Mouse (Mus musculus): ENCODE data around the gene Gm37419. TPM values are rescaled to one million over a fixed set of nuclear protein-coding genes. Genes with fewer than 3 reads are reported as not detected.

The Gm37419 gene
- total RNA-seq (2017) = not detected in 3 replicates

DNA sequence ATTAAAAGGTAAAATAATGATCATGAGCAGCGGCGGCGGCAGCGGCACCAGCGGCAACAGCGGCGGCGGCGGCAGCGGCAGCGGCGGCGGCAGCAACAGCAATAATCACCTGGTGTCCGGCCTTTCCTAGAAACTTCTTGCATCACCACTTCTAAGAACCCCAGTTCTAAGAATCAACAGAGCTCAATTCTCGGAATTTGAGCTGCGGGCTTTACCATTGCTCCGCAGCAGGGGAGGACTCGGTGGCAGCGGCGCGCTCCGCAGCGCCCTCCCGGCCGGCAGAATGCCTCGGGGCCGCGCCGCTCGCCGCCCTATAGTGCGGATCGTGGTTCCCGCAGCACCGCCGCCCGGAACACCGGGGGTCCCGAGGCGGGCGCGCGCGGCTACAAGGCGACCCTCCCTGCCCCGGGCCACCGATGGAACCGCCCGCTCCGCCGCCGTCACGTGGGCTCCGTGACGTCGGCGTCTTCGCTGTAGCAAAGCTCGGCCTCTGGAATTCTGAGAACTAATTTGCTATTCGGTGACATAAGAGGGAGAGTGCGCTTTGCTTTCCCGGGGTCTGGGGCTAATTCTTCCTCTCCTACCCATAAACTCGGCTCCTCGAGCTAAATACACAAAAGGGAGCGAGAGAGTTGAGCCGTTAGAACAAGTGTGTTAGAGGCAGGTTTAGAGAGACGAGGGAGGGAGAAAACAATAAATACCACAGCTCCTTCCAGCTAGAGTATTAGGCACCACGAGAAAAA is at the start of gene Gm37419, which contains the start of gene Bcl6:
Gene Gm37419, plus strand, starts transcription at position 17 of the 743 bp plus-strand sequence.
Gene Bcl6, minus strand, starts transcription at position 387 of the 743 bp plus-strand sequence.
- ATAC-seq (replicated peaks; ENCODE audit: insufficient number of reproducible peaks, low FRiP score, low TSS enrichment, poor library complexity, severe bottlenecking) = peak; percentile 18; the same call in 1 of the 2 replicates

- no peak for ATAC-seq (replicated peaks; ENCODE audit: insufficient number of reproducible peaks, low FRiP score, low TSS enrichment, poor library complexity, severe bottlenecking)
Observed at GRCm38 (mm10) chr16:23944801-23945200, 43.5 kb upstream of the Gm37419 start.

- no peak for ATAC-seq (replicated peaks; ENCODE audit: insufficient number of reproducible peaks, low FRiP score, low TSS enrichment, poor library complexity, severe bottlenecking)
Observed at GRCm38 (mm10) chr16:23947654-23948053, 40.6 kb upstream of the Gm37419 start.

DNA sequence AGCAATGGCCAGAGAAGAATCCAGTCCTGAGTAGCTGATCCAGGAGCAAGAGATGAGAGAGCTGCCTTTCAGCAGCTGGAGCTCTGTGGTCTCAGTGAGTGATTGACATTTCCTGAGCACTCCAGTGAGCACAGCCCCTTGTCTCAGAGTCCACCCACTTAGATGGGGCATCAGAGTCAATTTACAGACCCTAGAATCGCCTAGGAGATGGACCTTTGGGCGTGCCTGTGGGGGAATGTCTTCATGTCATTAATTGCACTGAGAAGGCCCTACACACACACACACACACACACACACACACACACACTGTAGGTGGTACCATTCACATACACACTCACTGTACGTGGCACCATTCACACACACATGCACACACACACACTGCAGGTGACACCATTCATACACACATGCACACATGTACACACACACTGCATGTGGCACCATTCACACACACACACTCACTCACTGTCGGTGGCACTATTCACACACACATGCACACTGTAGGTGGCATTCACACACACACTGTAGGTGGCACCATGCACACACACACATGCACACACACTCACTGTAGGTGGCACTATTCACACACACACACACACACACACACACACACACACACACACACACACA is 36.1 kb upstream of the Gm37419 start:
- no peak for ATAC-seq (replicated peaks; ENCODE audit: insufficient number of reproducible peaks, low FRiP score, low TSS enrichment, poor library complexity, severe bottlenecking)

DNA sequence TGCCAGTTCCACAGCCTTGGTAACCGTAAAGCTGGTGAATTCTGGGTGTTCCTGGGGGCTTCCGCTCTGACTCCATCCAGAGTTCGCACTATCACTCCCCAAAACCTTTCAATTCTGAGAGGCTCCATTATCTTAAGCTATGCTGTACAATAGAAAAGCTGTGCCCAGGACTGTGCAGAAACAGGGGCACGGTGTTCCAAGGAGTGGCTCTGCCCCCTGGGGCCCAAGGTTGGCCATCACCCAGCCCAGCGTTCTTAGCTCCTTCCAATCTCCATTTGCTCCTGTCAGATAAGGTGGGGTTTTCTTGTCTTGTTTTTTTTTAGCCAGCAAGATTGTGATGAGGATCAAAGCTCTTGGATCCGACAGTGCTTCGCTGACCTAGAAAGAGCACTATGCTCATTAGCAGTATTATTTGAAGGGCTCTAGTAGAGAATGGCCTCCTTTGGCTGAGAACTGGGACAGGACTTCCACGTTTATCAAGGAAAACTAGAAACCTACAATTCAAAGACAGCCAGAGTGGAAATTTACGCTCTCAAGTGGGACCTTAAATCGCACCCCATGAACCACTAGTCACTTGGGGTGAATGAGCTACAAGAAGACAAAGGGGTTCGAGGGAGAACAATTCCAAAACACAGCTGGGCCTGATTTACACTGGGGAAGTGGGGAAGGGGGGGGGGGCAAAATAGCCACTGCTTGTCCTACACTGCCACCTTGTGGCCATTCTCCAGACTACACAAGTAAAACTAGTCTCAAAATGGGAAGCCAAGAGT is 34.9 kb upstream of the Gm37419 start:
- no peak for ATAC-seq (replicated peaks; ENCODE audit: insufficient number of reproducible peaks, low FRiP score, low TSS enrichment, poor library complexity, severe bottlenecking)

DNA sequence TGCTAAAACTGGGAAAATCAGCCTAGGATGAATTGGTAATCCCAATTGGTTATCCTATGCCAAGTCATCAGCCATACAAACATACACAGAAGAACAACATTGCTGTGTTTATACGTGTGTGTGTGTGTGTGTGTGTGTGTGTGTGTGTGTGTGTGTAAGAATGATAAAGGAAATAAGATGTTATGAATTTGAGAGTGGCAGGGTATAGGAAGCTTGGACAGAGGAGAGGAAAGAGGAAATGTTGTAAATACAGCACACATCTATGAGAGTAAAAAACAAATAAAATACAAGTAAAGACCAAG is 34.4 kb upstream of the Gm37419 start:
- no peak for ATAC-seq (replicated peaks; ENCODE audit: insufficient number of reproducible peaks, low FRiP score, low TSS enrichment, poor library complexity, severe bottlenecking)

- no peak for ATAC-seq (replicated peaks; ENCODE audit: insufficient number of reproducible peaks, low FRiP score, low TSS enrichment, poor library complexity, severe bottlenecking)
Observed at GRCm38 (mm10) chr16:23958938-23959337, 29.3 kb upstream of the Gm37419 start.

DNA sequence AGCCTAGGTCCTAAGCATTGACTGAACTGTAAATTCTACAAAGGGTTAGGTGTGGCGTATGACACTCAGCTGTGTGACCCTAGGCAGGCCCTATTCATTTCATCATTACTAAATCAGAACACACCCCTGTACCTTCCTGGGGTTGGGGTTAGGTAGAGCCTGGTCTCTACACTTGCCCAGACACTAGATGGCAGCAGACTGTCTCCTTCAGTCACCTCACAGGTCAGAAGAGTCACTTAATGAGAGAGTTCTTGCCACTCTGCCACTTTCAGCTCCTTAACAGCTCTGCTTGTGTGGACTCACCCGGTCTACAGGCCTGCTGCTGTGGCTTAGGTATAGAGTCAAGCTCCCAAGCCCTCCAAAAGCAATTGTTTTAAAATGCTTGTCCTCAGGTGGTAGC is 25.9 kb upstream of the Gm37419 start:
- ATAC-seq (replicated peaks; ENCODE audit: insufficient number of reproducible peaks, low FRiP score, low TSS enrichment, poor library complexity, severe bottlenecking) = no peak

- ATAC-seq (replicated peaks; ENCODE audit: insufficient number of reproducible peaks, low FRiP score, low TSS enrichment, poor library complexity, severe bottlenecking) = no peak
Observed at GRCm38 (mm10) chr16:23963896-23964668, 24.2 kb upstream of the Gm37419 start.

DNA sequence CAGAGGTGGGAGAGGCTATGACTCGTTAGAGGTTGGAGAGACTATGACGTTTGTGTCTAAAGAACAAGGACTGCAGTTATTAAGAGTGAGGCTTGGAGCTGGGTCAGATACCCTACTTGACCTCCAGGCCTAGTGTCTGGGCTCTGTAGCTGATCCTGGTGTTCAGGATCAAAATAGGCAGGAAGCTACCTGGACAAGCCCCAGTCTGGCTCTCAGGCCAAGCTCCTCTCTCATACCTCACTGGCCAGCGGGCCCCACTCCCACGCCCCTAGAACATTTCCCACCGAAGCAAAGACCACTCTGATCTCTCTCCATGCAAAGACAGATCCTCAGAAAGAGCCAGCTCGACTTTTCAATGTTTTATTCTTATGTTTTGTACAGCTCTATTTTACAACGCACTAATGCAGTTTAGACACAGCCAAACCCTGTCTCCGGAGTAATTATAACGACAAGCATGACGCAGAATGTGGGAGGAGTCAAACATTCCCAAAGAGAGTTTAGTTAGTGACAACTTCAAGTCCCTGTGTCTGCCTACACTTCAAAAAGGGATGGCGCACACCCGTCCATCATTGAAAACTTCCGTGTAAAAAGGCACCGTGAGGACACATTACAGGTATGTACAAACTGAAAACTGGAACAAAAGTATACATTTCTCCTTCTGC is 23.4 kb upstream of the Gm37419 start:
- no peak for ATAC-seq (replicated peaks; ENCODE audit: insufficient number of reproducible peaks, low FRiP score, low TSS enrichment, poor library complexity, severe bottlenecking)

DNA sequence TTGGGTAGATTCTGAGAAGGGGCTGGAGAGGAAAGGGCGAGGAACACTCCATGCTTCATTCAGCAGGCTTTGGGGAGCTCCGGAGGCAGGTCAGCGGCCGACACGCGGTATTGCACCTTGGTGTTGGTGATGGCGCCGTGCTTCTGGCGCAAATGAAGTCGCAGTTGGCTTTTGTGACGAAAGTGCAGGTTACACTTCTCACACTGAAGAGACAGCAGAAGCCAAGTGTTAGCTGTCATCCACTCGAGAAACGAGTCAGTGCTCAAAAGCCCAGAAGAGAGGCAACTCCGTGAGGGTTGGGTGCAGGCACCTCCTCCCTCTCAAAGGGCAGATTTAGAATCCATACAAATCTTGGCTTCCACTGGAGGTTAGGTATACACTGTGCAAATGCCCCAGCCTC is 22.2 kb upstream of the Gm37419 start:
- ATAC-seq (replicated peaks; ENCODE audit: insufficient number of reproducible peaks, low FRiP score, low TSS enrichment, poor library complexity, severe bottlenecking) = no peak

- no peak for ATAC-seq (replicated peaks; ENCODE audit: insufficient number of reproducible peaks, low FRiP score, low TSS enrichment, poor library complexity, severe bottlenecking)
Observed at GRCm38 (mm10) chr16:23967301-23967700, 21.0 kb upstream of the Gm37419 start.

DNA sequence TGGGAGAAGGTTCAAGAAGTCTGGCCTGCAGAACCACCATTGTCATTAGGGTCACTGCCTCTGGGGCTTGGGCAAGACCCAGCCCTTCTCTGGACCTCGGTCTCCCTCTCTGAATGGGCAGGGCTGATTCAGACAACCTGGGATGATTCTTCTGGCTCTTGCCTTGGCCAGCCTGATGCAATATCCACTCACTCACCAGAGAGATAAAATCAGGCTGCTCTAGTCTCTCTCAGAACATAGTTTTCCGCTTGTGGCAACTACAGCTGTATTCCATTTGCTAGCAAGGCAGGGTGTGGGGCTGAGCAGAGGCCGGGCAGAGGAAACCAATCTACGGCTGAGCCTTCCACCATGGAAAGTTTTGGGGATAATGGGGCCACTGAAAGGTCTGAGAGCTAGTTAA is 19.4 kb upstream of the Gm37419 start:
- ATAC-seq (replicated peaks; ENCODE audit: insufficient number of reproducible peaks, low FRiP score, low TSS enrichment, poor library complexity, severe bottlenecking) = no peak

DNA sequence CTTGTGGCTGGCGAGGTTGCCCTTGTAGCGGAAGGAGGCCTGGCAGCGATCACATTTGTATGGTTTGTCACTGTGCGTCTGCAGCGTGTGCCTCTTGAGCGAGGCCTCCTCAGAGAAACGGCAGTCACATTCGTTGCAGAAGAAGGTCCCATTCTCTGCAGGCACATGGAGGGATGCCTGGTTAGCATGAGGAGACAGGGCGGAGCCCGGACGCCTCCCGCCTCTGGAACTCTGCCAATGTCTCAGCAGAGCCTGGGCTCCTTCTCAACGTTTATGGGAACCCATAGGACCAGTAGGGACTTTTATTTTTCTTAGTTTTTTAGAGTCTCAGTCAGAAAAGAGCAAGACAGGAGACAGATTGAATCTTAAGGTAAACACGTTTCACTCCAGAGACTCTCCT is 18.4 kb upstream of the Gm37419 start:
- ATAC-seq (replicated peaks; ENCODE audit: insufficient number of reproducible peaks, low FRiP score, low TSS enrichment, poor library complexity, severe bottlenecking) = no peak

DNA sequence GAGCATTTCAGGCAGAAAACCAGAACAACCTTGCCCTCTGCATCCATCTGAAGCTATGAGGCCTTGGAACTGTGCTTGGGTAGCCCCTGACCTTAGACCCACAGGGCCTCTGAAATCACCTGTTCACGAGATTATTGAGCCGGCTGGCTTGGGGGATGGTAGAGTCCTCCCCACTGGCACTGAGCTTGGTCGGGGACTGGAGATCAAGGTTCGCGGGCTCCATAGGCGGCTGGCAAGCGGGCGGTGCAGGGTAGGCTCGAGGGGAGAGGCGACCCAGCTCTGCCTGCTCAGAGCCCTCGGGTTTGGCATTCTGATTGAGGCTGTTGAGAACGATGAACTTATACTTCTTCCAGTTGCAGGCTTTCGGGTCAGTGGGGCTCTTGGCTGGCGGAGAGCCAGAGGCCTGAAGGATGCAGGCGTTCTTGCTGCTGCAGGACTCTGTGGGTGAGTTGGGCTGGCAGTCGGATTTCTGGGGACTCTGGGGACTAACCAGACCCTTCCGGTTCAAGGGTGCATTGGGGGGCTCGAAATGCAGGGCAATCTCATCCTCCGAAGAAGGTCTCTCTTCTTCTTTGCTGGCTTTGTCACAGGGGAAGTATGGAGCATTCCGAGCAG is 16.0 kb upstream of the Gm37419 start:
- ATAC-seq (replicated peaks; ENCODE audit: insufficient number of reproducible peaks, low FRiP score, low TSS enrichment, poor library complexity, severe bottlenecking) = no peak

DNA sequence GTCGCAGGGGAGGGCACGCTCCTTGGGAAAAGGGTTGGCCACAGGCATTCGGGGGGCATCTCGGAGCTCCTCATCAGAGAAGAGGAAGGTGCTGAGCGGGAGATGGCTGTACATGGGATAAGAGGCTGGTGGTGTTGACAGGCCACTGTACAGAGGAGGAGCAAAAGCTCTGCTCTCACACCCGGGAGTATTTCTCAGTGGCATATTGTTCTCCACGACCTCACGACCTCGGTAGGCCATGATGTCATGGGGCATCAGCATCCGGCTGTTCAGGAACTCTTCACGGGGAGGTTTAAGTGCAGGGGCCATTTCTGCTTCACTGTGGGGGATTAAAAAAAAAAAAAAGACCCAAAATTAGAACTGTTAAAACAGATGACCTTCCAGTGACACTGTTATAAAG is 15.4 kb upstream of the Gm37419 start:
- ATAC-seq (replicated peaks; ENCODE audit: insufficient number of reproducible peaks, low FRiP score, low TSS enrichment, poor library complexity, severe bottlenecking) = no peak

GRCm38 (mm10) chr16:23973635-23974367 is 14.5 kb upstream of the Gm37419 start:
- ATAC-seq (replicated peaks; ENCODE audit: insufficient number of reproducible peaks, low FRiP score, low TSS enrichment, poor library complexity, severe bottlenecking) = no peak

GRCm38 (mm10) chr16:23976196-23976595 is 12.1 kb upstream of the Gm37419 start:
- peak; percentile 37; the same call in 1 of the 2 replicates for ATAC-seq (replicated peaks; ENCODE audit: insufficient number of reproducible peaks, low FRiP score, low TSS enrichment, poor library complexity, severe bottlenecking)
